Mouse (Mus musculus) MEL (cell line): ENCODE measurements at regions not wholly inside any gene's neighbourhood (a gene's known extent, or its start where the extent isn't known, plus 50 kb on each side); places are given as distances from the start of the nearest gene placed in this dataset.

Experiments
- CTCF ChIP-seq, 3 experiments: IDR thresholded peaks in 2 of 3; conservative IDR thresholded peaks in 1 of 3; 2 replicates each; pipeline ENCODE4 v1.5.1; 2011 to 2012; ENCODE audit warnings: low read length in 3 of 3, low read depth in 2 of 3, mild to moderate bottlenecking in 2 of 3, improper control_type of control experiment in 1 of 3, inconsistent platforms in 1 of 3, mixed read lengths in 1 of 3, moderate library complexity in 1 of 3; ENCODE audit not compliant: control insufficient read depth in 1 of 3, insufficient read depth in 1 of 3, poor library complexity in 1 of 3, severe bottlenecking in 1 of 3
- HCFC1 ChIP-seq: IDR thresholded peaks from 2 replicates; pipeline ENCODE4 v1.6.1; 2012; ENCODE audit warnings: low read depth, mild to moderate bottlenecking, inconsistent platforms, low read length, improper control_type of control experiment, moderate library complexity
- ZC3H11A ChIP-seq: IDR thresholded peaks from 2 replicates; pipeline ENCODE4 v1.6.1; 2012; ENCODE audit warnings: low read depth, mild to moderate bottlenecking, inconsistent platforms, low read length, improper control_type of control experiment
- ZKSCAN1 ChIP-seq: IDR thresholded peaks from 2 replicates; pipeline ENCODE4 v1.6.1; 2012; ENCODE audit warnings: low read depth, mild to moderate bottlenecking, inconsistent platforms, low read length, improper control_type of control experiment, moderate library complexity

DNA sequence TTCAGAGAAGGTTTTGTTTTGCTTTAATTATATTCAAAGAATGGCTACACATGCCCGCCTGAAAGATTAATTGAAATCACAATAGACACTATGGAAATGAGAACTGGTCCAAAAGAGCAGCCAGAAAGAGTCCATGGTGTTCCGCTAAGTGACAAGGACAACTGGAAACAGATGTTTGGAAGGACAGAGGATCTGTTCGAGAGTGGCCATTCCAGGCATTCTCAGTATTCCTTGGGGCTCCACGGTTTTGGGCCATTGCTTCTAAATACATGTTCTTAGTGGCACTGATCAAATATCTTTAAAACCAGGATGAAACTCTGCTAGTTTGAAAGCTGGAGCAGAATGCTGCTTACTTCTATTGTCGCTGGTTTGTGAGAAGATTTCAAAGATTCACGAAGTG is 158.6 kb downstream of the Dact1 start:
- TF ChIP-seq CTCF (IDR thresholded peaks at IDR 0.05 in 2 of 3, conservative IDR thresholded peaks at IDR 0.05 in 1 of 3; ENCODE audit: control insufficient read depth in 1 of 3, insufficient read depth in 1 of 3, low read depth in 2 of 3, low read length in 3 of 3, poor library complexity in 1 of 3, severe bottlenecking in 1 of 3), result no peak
- no peak for TF ChIP-seq HCFC1
- no peak for TF ChIP-seq ZKSCAN1
- no peak for TF ChIP-seq ZC3H11A
